Mouse (Mus musculus): Measurements from ENCODE around the gene Mark3. TPM values are rescaled to one million over a fixed set of nuclear protein-coding genes. Genes with fewer than 3 reads are reported as not detected.

The Mark3 gene
- total RNA-seq, 2 experiments from 2014 or later, result 62.1 to 72.5 TPM

DNA sequence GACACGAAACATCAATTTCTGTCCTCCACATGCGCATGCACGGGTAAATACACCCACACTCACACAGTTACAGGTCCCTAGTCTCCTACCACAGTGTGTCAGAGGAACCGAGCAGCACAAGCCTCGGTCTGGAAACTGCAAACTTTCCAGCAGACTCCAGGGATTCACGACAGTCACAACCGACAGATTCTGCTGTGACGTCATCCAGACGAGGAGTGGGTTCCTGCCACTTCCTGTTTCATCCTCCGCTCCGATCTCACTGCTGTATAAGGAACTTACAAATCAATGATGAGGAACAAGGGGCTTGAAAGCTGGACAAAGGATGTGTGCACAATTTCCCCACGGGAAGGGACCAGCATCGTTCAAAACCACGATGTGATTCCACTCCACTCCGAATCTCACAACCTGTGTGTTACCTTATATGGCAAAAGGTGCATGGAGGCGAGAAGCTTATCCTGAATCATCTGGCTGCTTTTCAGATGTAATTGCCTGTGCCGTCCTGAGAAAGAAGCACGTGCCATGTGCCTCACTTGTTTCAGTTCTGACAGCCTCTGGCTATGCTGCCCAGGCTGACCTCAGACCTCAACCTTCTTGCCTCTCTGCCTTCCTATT, 14.6 kb upstream of the Mark3 start:
- no peak for DNase-seq (ENCODE audit: low spot score in 2 of 2)

- no peak for DNase-seq (ENCODE audit: low spot score in 2 of 2)
Observed at GRCm38 (mm10) chr12:111560286-111560685, 14.0 kb upstream of the Mark3 start.

DNA sequence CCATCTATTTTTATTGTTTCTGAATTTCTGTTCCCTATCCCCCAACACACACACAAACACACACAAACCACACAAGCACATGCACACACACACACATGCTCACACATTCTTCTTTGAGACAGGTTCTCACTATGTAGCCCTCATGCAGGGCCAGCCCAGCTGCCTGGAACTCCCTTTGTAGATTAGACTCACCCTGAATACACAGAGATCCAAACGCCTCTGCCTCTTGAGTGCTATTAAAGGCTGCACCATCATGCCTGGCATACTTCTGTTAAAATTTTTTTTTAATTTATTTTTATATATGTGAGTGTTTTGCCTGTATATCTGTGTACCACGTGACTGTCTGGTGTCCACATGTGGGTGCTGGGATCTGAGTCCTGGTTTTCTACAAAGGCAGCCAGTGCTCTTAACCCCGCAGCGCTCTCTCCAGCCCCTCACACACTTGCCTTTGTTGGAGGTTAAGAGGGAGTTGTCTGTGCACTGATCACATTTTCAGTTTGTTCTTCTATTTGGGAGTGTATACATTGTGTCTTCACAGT, 12.0 kb upstream of the Mark3 start:
- no peak for DNase-seq (ENCODE audit: low spot score in 2 of 2)

GRCm38 (mm10) chr12:111563076-111563629, 11.2 kb upstream of the Mark3 start:
- no peak for DNase-seq (ENCODE audit: low spot score in 2 of 2)

DNA sequence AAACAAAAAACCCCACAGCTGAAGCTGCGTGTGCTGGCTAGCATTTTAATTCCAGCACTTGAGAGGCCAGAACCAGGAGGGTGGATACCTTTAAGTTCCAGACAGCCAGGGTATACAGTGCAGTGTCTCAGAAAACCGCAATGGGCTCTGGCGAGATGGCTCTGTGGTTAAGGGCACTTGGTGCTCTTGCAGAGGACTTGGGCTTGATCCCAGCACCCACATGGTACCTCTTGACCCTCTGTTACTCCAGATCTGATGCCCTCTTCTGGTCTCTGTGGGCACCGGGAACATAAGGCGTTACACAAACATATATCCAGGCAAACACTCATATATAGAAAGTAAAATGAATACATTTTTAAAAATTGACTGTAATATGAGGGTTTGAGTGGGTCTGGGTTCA, 9.0 kb upstream of the Mark3 start:
- no peak for DNase-seq (ENCODE audit: low spot score in 2 of 2)

DNA sequence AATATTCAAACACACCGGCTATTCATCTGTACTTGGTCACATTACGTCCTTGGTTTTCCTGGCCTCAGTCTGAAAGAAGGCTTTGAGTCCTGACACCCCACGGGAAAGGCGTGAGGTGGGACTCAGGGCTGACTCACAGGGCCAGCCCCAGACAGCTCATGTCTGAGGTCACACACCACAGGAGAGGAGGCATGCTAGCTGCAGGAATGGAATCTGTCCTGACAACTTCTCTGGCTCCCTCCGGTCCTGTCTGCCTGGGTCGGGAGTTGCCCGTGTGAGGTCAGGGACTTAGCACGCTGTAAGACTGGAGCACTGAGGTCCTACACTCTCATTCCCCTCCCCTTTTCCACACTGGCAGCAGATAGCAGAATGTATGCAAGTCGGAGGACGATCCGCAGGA, 5.5 kb upstream of the Mark3 start:
- DNase-seq (ENCODE audit: low spot score in 2 of 2), result no peak

DNA sequence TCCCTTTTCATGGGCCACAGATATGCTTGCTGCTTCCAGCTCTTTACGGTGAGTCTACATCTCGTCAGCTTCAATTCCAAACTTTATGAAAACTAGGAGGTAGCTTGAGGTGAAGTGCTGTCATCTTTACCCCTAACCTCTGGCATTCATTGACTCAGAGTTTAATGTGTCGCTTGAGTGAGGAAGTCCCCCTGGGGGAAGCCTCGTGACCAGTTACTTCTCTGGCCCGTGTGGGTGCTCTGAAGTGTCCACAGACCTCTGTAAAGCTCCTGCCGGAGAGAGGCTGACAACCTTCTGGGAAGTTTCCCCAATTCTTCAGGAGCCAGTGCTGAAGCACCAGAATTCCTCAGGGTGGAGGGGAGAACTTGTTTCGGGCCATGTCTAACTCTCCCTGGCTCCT, 1.9 kb upstream of the Mark3 start:
- no peak for DNase-seq (ENCODE audit: low spot score in 2 of 2)

DNA sequence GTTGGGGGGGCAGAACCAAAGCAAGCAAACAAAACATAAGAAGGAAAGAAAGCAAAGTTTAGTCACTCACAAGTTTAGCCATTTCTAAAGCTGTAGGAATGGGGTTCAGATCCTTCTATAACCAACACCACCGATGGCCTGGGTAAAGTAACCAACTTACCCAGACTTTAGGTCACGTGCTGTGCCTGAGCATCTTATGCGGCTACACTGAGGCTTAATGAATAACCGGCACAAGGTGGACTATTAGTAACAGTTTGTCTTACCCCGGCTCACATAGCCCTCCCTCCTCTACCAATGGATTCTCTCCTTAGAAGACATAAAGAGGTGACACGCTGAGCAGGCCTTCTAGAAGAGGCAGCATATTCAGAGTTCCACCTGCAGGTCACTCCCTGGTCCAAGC, 1.0 kb upstream of the Mark3 start:
- DNase-seq (ENCODE audit: low spot score in 2 of 2), result no peak

- peak in 1 of 2 experiments; percentile 41 for DNase-seq (ENCODE audit: low spot score in 2 of 2)
Observed at GRCm38 (mm10) chr12:111574887-111575838, 840 bp downstream of the Mark3 start.

- no peak for DNase-seq (ENCODE audit: low spot score in 2 of 2)
Observed at GRCm38 (mm10) chr12:111583058-111583457, 8.7 kb downstream of the Mark3 start.

DNA sequence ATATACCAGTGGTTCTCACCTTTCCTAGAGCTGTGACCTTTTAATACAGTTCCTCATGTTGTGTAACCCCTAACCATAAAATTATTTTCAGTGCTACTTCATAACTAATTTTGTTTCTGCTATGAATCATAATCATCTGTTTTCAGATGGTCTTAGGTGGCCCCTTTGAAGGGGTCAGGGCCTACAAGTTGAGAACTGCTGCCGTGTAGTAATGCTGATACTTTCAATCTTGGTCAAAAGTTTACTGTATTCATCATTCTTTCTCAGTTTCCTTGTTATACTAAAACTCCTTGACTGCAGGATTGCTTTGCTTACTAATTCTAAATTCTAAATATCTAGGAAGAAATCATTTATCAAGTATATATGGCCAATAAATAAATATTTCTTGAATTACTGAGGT, 10.1 kb downstream of the Mark3 start:
- no peak for DNase-seq (ENCODE audit: low spot score in 2 of 2)

- no peak for DNase-seq (ENCODE audit: low spot score in 2 of 2)
Observed at GRCm38 (mm10) chr12:111587252-111587651, 12.9 kb downstream of the Mark3 start.

- DNase-seq (ENCODE audit: low spot score in 2 of 2), result no peak
Observed at GRCm38 (mm10) chr12:111592407-111593021, 18.2 kb downstream of the Mark3 start.

DNA sequence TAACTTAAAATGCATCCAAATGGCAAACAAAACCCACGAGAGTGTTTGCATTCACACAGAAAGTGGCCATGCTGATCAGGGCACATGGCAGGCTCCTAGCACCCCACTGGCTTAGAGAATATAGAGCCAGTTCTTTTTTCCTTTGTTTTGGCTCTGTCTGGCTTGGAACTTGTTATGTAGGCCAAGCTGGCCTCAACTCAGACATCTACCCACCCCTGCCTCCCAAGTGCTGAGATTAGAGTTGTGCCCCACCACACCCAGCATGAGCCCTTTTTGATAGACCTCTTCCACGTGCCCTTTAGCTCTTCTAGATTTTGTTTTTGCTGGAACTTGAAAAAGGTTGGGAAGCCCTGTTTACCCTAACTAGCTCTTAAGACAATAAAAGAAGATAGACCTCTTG, 19.5 kb downstream of the Mark3 start:
- no peak for DNase-seq (ENCODE audit: low spot score in 2 of 2)

DNA sequence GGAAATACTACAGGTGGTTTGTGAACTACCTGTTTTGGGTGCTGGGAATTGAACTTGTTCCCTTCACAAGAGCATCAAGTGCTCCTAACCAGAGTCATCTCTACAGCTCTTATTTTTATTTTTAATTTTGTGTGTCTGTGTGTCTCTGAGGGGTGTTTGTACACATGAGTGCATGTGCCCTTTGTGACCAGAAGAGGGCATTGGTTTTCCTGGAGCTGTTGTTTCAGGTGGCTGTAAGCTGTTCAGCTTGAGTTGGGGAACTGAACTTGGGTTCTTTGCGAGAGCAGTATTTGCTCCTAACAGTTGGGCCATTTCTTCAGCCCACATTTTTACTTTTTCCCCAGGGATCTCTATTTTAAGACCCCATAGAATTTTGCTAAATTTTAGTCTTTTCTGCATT, 23.0 kb downstream of the Mark3 start:
- no peak for DNase-seq (ENCODE audit: low spot score in 2 of 2)

DNA sequence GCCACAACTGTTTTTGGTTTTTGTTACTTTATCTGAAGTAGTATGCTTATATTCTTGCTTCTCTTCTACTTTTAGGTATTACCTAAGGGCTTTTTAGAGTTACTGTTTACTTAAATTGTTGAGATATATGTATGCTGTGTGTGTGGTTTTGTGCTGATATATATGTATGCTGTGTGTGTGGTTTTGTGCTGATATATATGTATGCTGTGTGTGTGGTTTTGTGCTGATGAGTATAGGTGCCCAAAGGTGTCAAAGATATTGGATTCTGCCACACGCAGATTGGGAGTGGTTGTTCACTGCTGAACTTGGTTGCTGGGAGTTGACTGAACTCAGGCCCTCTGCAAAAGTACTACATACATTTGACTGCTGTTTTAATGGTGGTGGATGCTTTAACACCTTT, 24.6 kb downstream of the Mark3 start:
- DNase-seq (ENCODE audit: low spot score in 2 of 2), result no peak

DNA sequence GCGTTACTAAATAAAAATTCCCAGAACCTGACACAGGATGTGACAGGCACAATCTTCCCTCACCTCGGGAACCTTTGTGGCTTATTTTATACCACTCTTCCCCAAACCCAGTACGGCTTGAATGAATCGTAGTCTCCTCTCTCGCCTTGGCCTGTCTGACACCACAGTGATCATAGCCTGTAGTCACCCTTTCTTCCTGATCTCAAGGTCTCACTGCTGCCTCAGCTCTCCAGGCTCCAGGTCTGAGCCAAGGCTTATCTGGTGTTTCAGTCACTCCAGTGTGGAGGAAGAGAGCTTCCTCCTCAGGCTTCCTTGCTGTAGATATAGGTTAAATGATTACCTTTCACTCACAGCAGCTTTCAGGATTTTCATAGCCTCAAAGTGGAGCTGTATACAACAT, 25.3 kb downstream of the Mark3 start:
- DNase-seq (ENCODE audit: low spot score in 2 of 2), result no peak

GRCm38 (mm10) chr12:111603871-111604270, 29.5 kb downstream of the Mark3 start:
- no peak for DNase-seq (ENCODE audit: low spot score in 2 of 2)

- DNase-seq (ENCODE audit: low spot score in 2 of 2), result no peak
Observed at GRCm38 (mm10) chr12:111605619-111606018, 31.3 kb downstream of the Mark3 start.

DNA sequence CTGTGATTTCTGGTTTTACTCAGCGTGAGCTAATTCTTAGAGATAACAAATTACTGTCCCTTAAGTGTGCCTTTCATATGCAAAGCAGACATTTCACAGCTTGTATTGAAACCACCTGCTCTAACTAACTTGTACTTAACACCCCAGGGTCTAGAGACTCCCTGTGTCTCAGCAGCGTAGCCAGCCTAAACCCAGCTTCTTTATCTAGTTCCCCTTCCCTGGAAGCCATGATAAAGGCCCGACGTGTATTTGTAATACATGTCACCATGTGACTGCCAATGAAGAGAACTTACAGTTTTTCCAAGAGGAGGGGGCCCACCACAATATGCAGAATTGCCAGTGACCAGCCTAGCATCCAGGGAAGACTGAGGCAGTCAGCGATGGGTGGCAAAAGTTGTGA, 33.7 kb downstream of the Mark3 start:
- no peak for DNase-seq (ENCODE audit: low spot score in 2 of 2)

- no peak for DNase-seq (ENCODE audit: low spot score in 2 of 2)
Observed at GRCm38 (mm10) chr12:111614475-111615141, 40.3 kb downstream of the Mark3 start.

Data from gastrocnemius, postnatal 4 days (tissue).